Mouse (Mus musculus): Measurements from ENCODE around the gene Scarf2. TPM values are rescaled to one million over a fixed set of nuclear protein-coding genes. Genes with fewer than 3 reads are reported as not detected.

Scarf2 gene
- polyA plus RNA-seq, 2 experiments = 51.3 to 232 TPM

- H3K9me3 ChIP-seq (ENCODE audit: control insufficient read depth, low read length) = no peaks in the 10 kb centered on the region
- H3K9ac ChIP-seq (ENCODE audit: low read depth, low read length, severe bottlenecking) = no peak overlapping the region
- WGBS = 83% methylated on average over 7 of the region's 7 CpGs
- no peak overlapping the region for H3K4me3 ChIP-seq (replicated peaks; ENCODE audit: low read length)
- no peak overlapping the region for H3K4me2 ChIP-seq (replicated peaks; ENCODE audit: low read depth, low read length, severe bottlenecking)
- DNase-seq (ENCODE audit: low spot score) = no peak
- H3K27ac ChIP-seq (replicated peaks; ENCODE audit: low read depth, low read length) = no peak overlapping the region
- H3K36me3 ChIP-seq (ENCODE audit: control insufficient read depth, insufficient read depth, low read length) = peaks cover 79% of the 10 kb centered on the region
- ATAC-seq (ENCODE audit: low FRiP score, low read depth) = no peak
- H3K27me3 ChIP-seq (ENCODE audit: control insufficient read depth, insufficient read depth, low read length) = no peaks in the 10 kb centered on the region
- no peak for TF ChIP-seq POLR2A (IDR thresholded peaks at IDR 0.05; ENCODE audit: borderline replicate concordance, extremely low read depth, insufficient read depth, insufficient read length)
- peaks cover 8% of the 10 kb centered on the region for H3K4me1 ChIP-seq (ENCODE audit: control insufficient read depth, insufficient read depth, low read length)
Observed at GRCm38 (mm10) chr16:17768834-17769233, 28.2 kb upstream of the Scarf2 start.

DNA sequence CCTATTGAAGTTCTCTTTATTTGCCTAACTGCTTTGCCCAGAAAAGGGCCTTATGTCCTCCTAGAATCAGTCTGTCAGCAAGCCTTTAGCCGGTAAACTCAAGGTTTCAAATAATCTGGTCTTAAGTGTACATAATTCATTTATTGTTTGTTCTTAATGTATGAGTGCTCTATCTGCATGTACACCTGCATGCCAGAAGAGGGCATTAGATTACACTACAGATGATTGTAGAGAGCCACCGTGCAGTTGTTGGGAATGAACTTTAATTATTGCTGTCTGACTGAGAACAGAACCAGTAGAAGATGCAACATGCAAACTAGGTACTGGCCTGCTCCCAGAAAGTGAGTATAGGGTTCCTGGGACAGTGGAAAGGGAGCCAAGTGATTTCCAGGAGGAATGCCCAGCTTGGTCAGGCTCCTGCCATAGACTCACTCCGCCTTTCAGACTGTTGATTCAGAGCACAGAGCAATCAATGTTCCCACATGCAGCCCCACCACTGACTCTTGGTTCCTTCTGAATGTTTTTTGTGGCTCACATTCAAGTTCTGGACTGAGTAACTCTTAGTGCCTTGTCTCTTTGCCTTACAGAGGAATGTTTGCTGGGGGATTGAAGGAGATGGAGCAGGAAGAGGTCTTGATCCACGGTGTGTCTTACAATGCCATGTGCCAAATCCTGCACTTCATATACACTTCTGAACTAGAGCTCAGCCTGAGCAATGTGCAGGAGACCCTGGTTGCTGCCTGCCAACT is 25.8 kb upstream of the Scarf2 start:
- Histone ChIP-seq H3K27me3 (ENCODE audit: control insufficient read depth, insufficient read depth, low read length) (no peaks in the 10 kb centered on the region), H3K9me3 (ENCODE audit: control insufficient read depth, low read length) (no peaks in the 10 kb centered on the region), H3K4me1 (ENCODE audit: control insufficient read depth, insufficient read depth, low read length) (no peaks in the 10 kb centered on the region), H3K36me3 (ENCODE audit: control insufficient read depth, insufficient read depth, low read length) (peaks cover 77% of the 10 kb centered on the region), H3K4me2 (replicated peaks; ENCODE audit: low read depth, low read length, severe bottlenecking) (no peak overlapping the region), H3K4me3 (replicated peaks; ENCODE audit: low read length) (no peak overlapping the region), H3K9ac (ENCODE audit: low read depth, low read length, severe bottlenecking) (no peak overlapping the region), H3K27ac (replicated peaks; ENCODE audit: low read depth, low read length) (no peak overlapping the region)
- no peak for TF ChIP-seq POLR2A (IDR thresholded peaks at IDR 0.05; ENCODE audit: borderline replicate concordance, extremely low read depth, insufficient read depth, insufficient read length)
- no peak for DNase-seq (ENCODE audit: low spot score)
- 69% methylated on average over 4 of the region's 4 CpGs for WGBS
- no peak for ATAC-seq (ENCODE audit: low FRiP score, low read depth)

DNA sequence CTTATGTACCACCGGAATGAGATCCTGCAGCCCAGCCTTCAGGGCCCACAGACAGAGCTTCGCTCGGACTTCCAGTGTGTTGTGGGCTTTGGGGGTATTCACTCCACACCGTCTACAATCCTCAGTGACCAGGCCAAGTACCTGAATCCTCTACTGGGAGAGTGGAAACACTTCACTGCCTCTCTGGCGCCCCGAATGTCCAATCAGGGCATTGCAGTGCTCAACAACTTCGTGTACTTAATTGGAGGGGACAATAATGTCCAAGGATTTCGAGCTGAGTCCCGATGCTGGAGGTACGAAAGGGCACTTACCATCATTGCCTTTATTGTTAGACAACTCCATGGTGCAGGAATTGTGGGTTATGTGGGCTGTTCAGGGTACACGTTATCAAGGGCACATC is 20.3 kb upstream of the Scarf2 start:
- Histone ChIP-seq H3K9ac (ENCODE audit: low read depth, low read length, severe bottlenecking) (no peak overlapping the region), H3K4me2 (replicated peaks; ENCODE audit: low read depth, low read length, severe bottlenecking) (no peak overlapping the region), H3K36me3 (ENCODE audit: control insufficient read depth, insufficient read depth, low read length) (peaks cover 79% of the 10 kb centered on the region), H3K27ac (replicated peaks; ENCODE audit: low read depth, low read length) (no peak overlapping the region), H3K4me1 (ENCODE audit: control insufficient read depth, insufficient read depth, low read length) (no peaks in the 10 kb centered on the region), H3K27me3 (ENCODE audit: control insufficient read depth, insufficient read depth, low read length) (no peaks in the 10 kb centered on the region), H3K9me3 (ENCODE audit: control insufficient read depth, low read length) (no peaks in the 10 kb centered on the region), H3K4me3 (replicated peaks; ENCODE audit: low read length) (no peak overlapping the region)
- ATAC-seq (ENCODE audit: low FRiP score, low read depth) (no peak), DNase-seq (ENCODE audit: low spot score) (no peak)
- WGBS = 68% methylated on average over 11 of the region's 11 CpGs
- no peak for TF ChIP-seq POLR2A (IDR thresholded peaks at IDR 0.05; ENCODE audit: borderline replicate concordance, extremely low read depth, insufficient read depth, insufficient read length)

GRCm38 (mm10) chr16:17778223-17778622 is 18.9 kb upstream of the Scarf2 start:
- no peak for TF ChIP-seq POLR2A (IDR thresholded peaks at IDR 0.05; ENCODE audit: borderline replicate concordance, extremely low read depth, insufficient read depth, insufficient read length)
- H3K27me3 ChIP-seq (ENCODE audit: control insufficient read depth, insufficient read depth, low read length) = no peaks in the 10 kb centered on the region
- H3K9ac ChIP-seq (ENCODE audit: low read depth, low read length, severe bottlenecking) = no peak overlapping the region
- no peaks in the 10 kb centered on the region for H3K4me1 ChIP-seq (ENCODE audit: control insufficient read depth, insufficient read depth, low read length)
- ATAC-seq (ENCODE audit: low FRiP score, low read depth) (peak; percentile 50; the same call in 1 of the 2 replicates), DNase-seq (ENCODE audit: low spot score) (no peak)
- H3K27ac ChIP-seq (replicated peaks; ENCODE audit: low read depth, low read length) = no peak overlapping the region
- no peaks in the 10 kb centered on the region for H3K9me3 ChIP-seq (ENCODE audit: control insufficient read depth, low read length)
- H3K4me3 ChIP-seq (replicated peaks; ENCODE audit: low read length) = no peak overlapping the region
- peaks cover 84% of the 10 kb centered on the region for H3K36me3 ChIP-seq (ENCODE audit: control insufficient read depth, insufficient read depth, low read length)
- no peak overlapping the region for H3K4me2 ChIP-seq (replicated peaks; ENCODE audit: low read depth, low read length, severe bottlenecking)
- WGBS = 70% methylated on average over 4 of the region's 4 CpGs

DNA sequence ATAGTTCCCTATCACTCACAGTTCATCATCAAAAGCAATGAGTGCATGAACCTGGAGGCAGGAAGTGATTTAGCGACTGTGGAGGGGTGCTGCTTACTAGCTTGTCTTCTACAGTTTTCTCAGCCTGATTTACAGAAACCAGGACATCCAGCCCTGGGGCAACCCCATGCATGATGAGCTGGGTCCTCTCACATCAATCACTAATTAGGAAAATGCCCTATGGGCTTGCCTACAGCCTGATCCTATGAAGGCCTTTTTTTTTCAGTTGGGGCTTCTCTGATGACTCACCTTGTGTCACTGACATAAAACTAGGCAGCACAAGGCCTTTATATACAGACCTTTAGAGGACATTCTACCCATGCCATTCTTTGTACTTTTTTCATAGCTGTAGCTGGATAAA is 17.4 kb upstream of the Scarf2 start:
- DNase-seq (ENCODE audit: low spot score) (no peak), ATAC-seq (ENCODE audit: low FRiP score, low read depth) (no peak)
- WGBS = 75% methylated on average over 1 of the region's 1 CpGs
- no peaks in the 10 kb centered on the region for H3K4me1 ChIP-seq (ENCODE audit: control insufficient read depth, insufficient read depth, low read length)
- no peak overlapping the region for H3K4me2 ChIP-seq (replicated peaks; ENCODE audit: low read depth, low read length, severe bottlenecking)
- H3K27ac ChIP-seq (replicated peaks; ENCODE audit: low read depth, low read length) = no peak overlapping the region
- no peak for TF ChIP-seq POLR2A (IDR thresholded peaks at IDR 0.05; ENCODE audit: borderline replicate concordance, extremely low read depth, insufficient read depth, insufficient read length)
- H3K9me3 ChIP-seq (ENCODE audit: control insufficient read depth, low read length) = no peaks in the 10 kb centered on the region
- no peak overlapping the region for H3K4me3 ChIP-seq (replicated peaks; ENCODE audit: low read length)
- no peaks in the 10 kb centered on the region for H3K27me3 ChIP-seq (ENCODE audit: control insufficient read depth, insufficient read depth, low read length)
- no peak overlapping the region for H3K9ac ChIP-seq (ENCODE audit: low read depth, low read length, severe bottlenecking)
- H3K36me3 ChIP-seq (ENCODE audit: control insufficient read depth, insufficient read depth, low read length) = peaks cover 89% of the 10 kb centered on the region
